26 mouse cellular contexts compared by ENCODE assay signal in the genomic region with DNA sequence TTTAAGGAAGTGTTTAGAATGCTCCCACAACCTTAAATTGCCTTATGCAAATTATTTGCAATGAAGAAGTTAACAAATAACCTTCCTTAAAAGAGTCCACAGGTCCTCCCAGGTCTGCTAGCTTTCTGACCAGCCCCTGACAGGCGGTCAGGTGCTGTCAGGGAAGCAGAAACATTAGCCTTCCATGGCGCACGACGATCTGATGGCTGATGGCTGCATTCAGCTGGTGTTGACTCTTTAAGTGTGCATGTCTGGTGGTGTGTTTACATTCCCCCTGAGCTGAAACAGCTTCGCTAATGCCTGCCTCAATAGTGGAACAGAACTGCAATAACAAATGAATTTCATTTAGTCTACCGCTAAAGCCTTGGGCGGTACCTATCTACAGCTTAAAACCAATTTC. TPM values are rescaled to one million over a fixed set of nuclear protein-coding genes. Genes with fewer than 3 reads are reported as not detected.
DNase-seq lines count a peak whose midpoint lies in the region; ATAC-seq and TF ChIP-seq lines count a peak whose summit lies in the region.
"Had no signal": no experiment of that assay in that cellular context is flagged by ENCODE, and none has a peak within 500 bp of the region (broad histone marks: within the 10 kb centered on the region; RNA-seq: fewer than 3 reads in every experiment).

No protein-coding gene starts in this region.

- no peaks in the 10 kb centered on the region for H3K27me3 ChIP-seq in liver, embryonic 14.5 days (ENCODE audit: control insufficient read depth, insufficient read depth, low read length)
- no peaks in the 10 kb centered on the region for H3K27me3 ChIP-seq in neural tube, embryonic 15.5 days (replicated peaks)
- H3K27me3 ChIP-seq: intestine, embryonic 15.5 days; limb, embryonic 13.5 days; liver, embryonic 12.5 days; megakaryocyte, embryonic 14.5 days; midbrain, embryonic 13.5 days; neural tube, embryonic 12.5 days had no signal

- peak; percentile 15 for DNase-seq in kidney, adult 11 months
- no peak for DNase-seq in kidney, postnatal 4 days
- DNase-seq in liver, embryonic 14.5 days (ENCODE audit: low read depth in 3 of 3, low spot score in 3 of 3) = no peak
- DNase-seq in liver = no peak
- peak; percentile 31 for DNase-seq in brain, embryonic 14.5 days (ENCODE audit: low read depth)
- DNase-seq in heart, postnatal 25 days (ENCODE audit: low spot score) = no peak
- DNase-seq: adrenal gland, postnatal 25 days; B cell, adult 2 months; cerebellum, adult 2 months; cerebellum, postnatal 14 days; gastrocnemius, postnatal 14 days; heart, postnatal 14 days; kidney, postnatal 25 days; lung, adult 18-20 months; lung, postnatal 4 days; thymus, postnatal 14 days had no signal

- no peaks in the 10 kb centered on the region for H3K9me3 ChIP-seq in liver, embryonic 14.5 days (ENCODE audit: control insufficient read depth, low read length)
- no peaks in the 10 kb centered on the region for H3K9me3 ChIP-seq in neural tube, embryonic 15.5 days (replicated peaks)
- H3K9me3 ChIP-seq: intestine, embryonic 15.5 days; limb, embryonic 13.5 days; liver, embryonic 12.5 days; megakaryocyte, embryonic 14.5 days; midbrain, embryonic 13.5 days; neural tube, embryonic 12.5 days had no signal

- no peak for TF ChIP-seq CTCF in liver, embryonic 14.5 days (IDR thresholded peaks at IDR 0.05; ENCODE audit: low read depth)
- no peak for TF ChIP-seq CTCF in brain, embryonic 14.5 days (IDR thresholded peaks at IDR 0.05; ENCODE audit: borderline replicate concordance, extremely low read depth, insufficient read depth, insufficient read length)

- intact Hi-C loops in heart, postnatal 25 days (cut with DNase I) = no loop called here

- 0 out of 4 replicates have a peak, but pooled peaks cover 0 to 4% of the 10 kb centered on the region in 2 experiments for H3K4me1 ChIP-seq in liver, embryonic 14.5 days (replicated peaks; ENCODE audit: control insufficient read depth in 2 of 2, insufficient read depth in 2 of 2, low read length in 1 of 2)
- H3K4me1 ChIP-seq in neural tube, embryonic 15.5 days = peaks cover 3% of the 10 kb centered on the region; the same call in 1 of the 2 replicates
- H3K4me1 ChIP-seq: limb, embryonic 13.5 days; liver, embryonic 12.5 days; megakaryocyte, embryonic 14.5 days; midbrain, embryonic 13.5 days; neural tube, embryonic 12.5 days had no signal

- no peaks in the 10 kb centered on the region for H3K36me3 ChIP-seq in liver, embryonic 14.5 days (replicated peaks; ENCODE audit: control insufficient read depth, insufficient read depth, low read depth)
- H3K36me3 ChIP-seq in neural tube, embryonic 15.5 days = peaks cover 11% of the 10 kb centered on the region
- H3K36me3 ChIP-seq: intestine, embryonic 15.5 days had no signal

- TF ChIP-seq EP300 in liver, embryonic 14.5 days (IDR thresholded peaks at IDR 0.05; ENCODE audit: low read depth) = no peak

- H3K4me3 ChIP-seq in liver, embryonic 14.5 days (ENCODE audit: insufficient read depth in 1 of 2, low read depth in 2 of 2, low read length in 2 of 2) = no peak overlapping the region
- no peak overlapping the region for H3K4me3 ChIP-seq in neural tube, embryonic 15.5 days (replicated peaks)
- H3K4me3 ChIP-seq: erythroblast, embryonic 14.5 days; intestine, embryonic 15.5 days; limb, embryonic 13.5 days; liver, embryonic 12.5 days; megakaryocyte, embryonic 14.5 days; midbrain, embryonic 13.5 days; neural tube, embryonic 12.5 days had no signal

- 60% methylated on average over 7 of the region's 7 CpGs for WGBS in liver, embryonic 14.5 days (ENCODE audit: insufficient replicate concordance)
- WGBS in neural tube, embryonic 15.5 days = 63% methylated on average over 7 of the region's 7 CpGs

- no peak for TF ChIP-seq POLR2A in brain, embryonic 14.5 days (IDR thresholded peaks at IDR 0.05; ENCODE audit: borderline replicate concordance, extremely low read depth, insufficient read depth, insufficient read length, poor library complexity, severe bottlenecking)

- no peak overlapping the region for H3K9ac ChIP-seq in liver, embryonic 14.5 days (replicated peaks)
- no peak overlapping the region for H3K9ac ChIP-seq in neural tube, embryonic 15.5 days (replicated peaks)
- H3K9ac ChIP-seq: intestine, embryonic 15.5 days; limb, embryonic 13.5 days; liver, embryonic 12.5 days; midbrain, embryonic 13.5 days; neural tube, embryonic 12.5 days had no signal

- no peak overlapping the region for H3K27ac ChIP-seq in liver, embryonic 14.5 days
- no peak overlapping the region for H3K27ac ChIP-seq in neural tube, embryonic 15.5 days (replicated peaks)
- H3K27ac ChIP-seq: intestine, embryonic 15.5 days; limb, embryonic 13.5 days; liver, embryonic 12.5 days; midbrain, embryonic 13.5 days; neural tube, embryonic 12.5 days had no signal

- no peak overlapping the region for H3K4me2 ChIP-seq in liver, embryonic 14.5 days (ENCODE audit: low read depth)
- no peak overlapping the region for H3K4me2 ChIP-seq in neural tube, embryonic 15.5 days
- H3K4me2 ChIP-seq: intestine, embryonic 15.5 days; limb, embryonic 13.5 days; liver, embryonic 12.5 days; midbrain, embryonic 13.5 days; neural tube, embryonic 12.5 days had no signal

- ATAC-seq in liver, embryonic 14.5 days (ENCODE audit: insufficient read depth) = peak; percentile 26; the same call in 1 of the 2 replicates
- ATAC-seq in neural tube, embryonic 15.5 days (ENCODE audit: low FRiP score) = peak; percentile 35; the same call in 1 of the 2 replicates
- ATAC-seq: intestine, embryonic 15.5 days; liver, embryonic 12.5 days; lung, postnatal 0 days; midbrain, embryonic 13.5 days had no signal

RNA-seq across cellular contexts. Expression of gene Tspan12, which starts 22.4 kb away (rescaled TPM):
- polyA plus RNA-seq in liver, embryonic 14.5 days (2012; rRNA removed) = 2.8 and 4.3 TPM in 2 replicates
- polyA plus RNA-seq in liver, embryonic 14.5 days (2014; fragmentation: Nextera tagmentation; extraction: Ambion mirVana) = 18.3 and 18.9 TPM in 2 replicates
- polyA plus RNA-seq in brain, embryonic 14.5 days (2012; rRNA removed) = 10.9 and 15.9 TPM in 2 replicates
- polyA plus RNA-seq in neural tube, embryonic 15.5 days (2015; fragmentation: Nextera tagmentation; extraction: Ambion mirVana) = 78.1 and 80.1 TPM in 2 replicates
- 10 to 100 TPM; 79.4 to 85.1 TPM for total RNA-seq in heart, postnatal 25 days (2021)
- total RNA-seq: granulocyte monocyte progenitor cell, adult 5-6 weeks had no signal
- polyA plus RNA-seq: erythroblast, embryonic 14.5 days had no signal

Comparison
In these comparisons a context has a peak if more than half of its experiments do, and no peak if none do; other contexts are left out.
1. DNase-seq: peak in kidney, adult 11 months (single experiment) and brain, embryonic 14.5 days (single experiment); none in kidney, postnatal 4 days (0 of 2), liver, embryonic 14.5 days (0 of 3), liver (single experiment) and heart, postnatal 25 days (single experiment).